ENCODE assay signal across 38 mouse cellular contexts in genomic region chr2:17996858-17997257, GRCm38 (mm10). TPM values are rescaled to one million over a fixed set of nuclear protein-coding genes. Genes with fewer than 3 reads are reported as not detected.
"Had no signal": no experiment of that assay in that cellular context is flagged by ENCODE, and none has a peak within 500 bp of the region (broad histone marks: within the 10 kb centered on the region; RNA-seq: fewer than 3 reads in every experiment).

Gene H2al2a, minus strand, starts transcription at chr2:17996958.

- H3K27ac ChIP-seq: left cerebral cortex, adult 2 months; limb, embryonic 10.5 days; limb, embryonic 12.5 days; limb, embryonic 13.5 days; limb, embryonic 15.5 days; liver, embryonic 12.5 days; liver, embryonic 13.5 days; liver, embryonic 14.5 days; liver, embryonic 15.5 days; lung, embryonic 15.5 days; macrophage; midbrain, embryonic 10.5 days; midbrain, embryonic 12.5 days; midbrain, embryonic 13.5 days; midbrain, embryonic 15.5 days had no signal

- H3K4me3 ChIP-seq: left cerebral cortex, adult 2 months; limb, embryonic 10.5 days; limb, embryonic 12.5 days; limb, embryonic 13.5 days; limb, embryonic 15.5 days; liver, embryonic 12.5 days; liver, embryonic 13.5 days; liver, embryonic 15.5 days; lung, embryonic 15.5 days; megakaryocyte, embryonic 14.5 days; midbrain, embryonic 10.5 days; midbrain, embryonic 12.5 days; midbrain, embryonic 13.5 days; midbrain, embryonic 15.5 days; myocyte had no signal

- H3K27me3 ChIP-seq: limb, embryonic 12.5 days; limb, embryonic 13.5 days; limb, embryonic 15.5 days; liver, embryonic 12.5 days; liver, embryonic 13.5 days; liver, embryonic 15.5 days; lung, embryonic 15.5 days; midbrain, embryonic 12.5 days; midbrain, embryonic 13.5 days; midbrain, embryonic 15.5 days had no signal

- H3K4me1 ChIP-seq: limb, embryonic 12.5 days; limb, embryonic 13.5 days; limb, embryonic 15.5 days; liver, embryonic 12.5 days; liver, embryonic 13.5 days; liver, embryonic 15.5 days; lung, embryonic 15.5 days; midbrain, embryonic 10.5 days; midbrain, embryonic 12.5 days; midbrain, embryonic 13.5 days; midbrain, embryonic 15.5 days had no signal

- H3K36me3 ChIP-seq: limb, embryonic 10.5 days; limb, embryonic 12.5 days; limb, embryonic 13.5 days; limb, embryonic 15.5 days; liver, embryonic 12.5 days; liver, embryonic 13.5 days; liver, embryonic 15.5 days; lung, embryonic 15.5 days; midbrain, embryonic 10.5 days; midbrain, embryonic 12.5 days; midbrain, embryonic 13.5 days; midbrain, embryonic 15.5 days had no signal

- DNase-seq: left cerebral cortex, postnatal 4 days; liver; liver, embryonic 13.5 days; liver, postnatal 0 days; lung, adult 18-20 months; lung, adult 2 months; lung, embryonic 14.5 days; lung, postnatal 10 days; lung, postnatal 14 days; lung, postnatal 36 days; lung, postnatal 4 days; midbrain, embryonic 14.5 days had no signal

RNA-seq across cellular contexts. Expression of gene H2al2a, which starts in this region (rescaled TPM):
- polyA plus RNA-seq: limb, embryonic 10.5 days; limb, embryonic 11.5 days; limb, embryonic 12.5 days; limb, embryonic 13.5 days; limb, embryonic 14.5 days; limb, embryonic 15.5 days; liver, adult 2 months; liver, embryonic 11.5 days; liver, embryonic 12.5 days; liver, embryonic 13.5 days; liver, embryonic 14.5 days; liver, embryonic 15.5 days; liver, embryonic 16.5 days; liver, postnatal 0 days; lung, adult 2 months; lung, embryonic 14.5 days; lung, embryonic 15.5 days; lung, embryonic 16.5 days; lung, postnatal 0 days; macrophage; midbrain, embryonic 10.5 days; midbrain, embryonic 11.5 days; midbrain, embryonic 12.5 days; midbrain, embryonic 13.5 days; midbrain, embryonic 14.5 days; midbrain, embryonic 15.5 days; midbrain, embryonic 16.5 days; midbrain, postnatal 0 days; myocyte had no signal
